Mouse (Mus musculus) MEL (cell line): Measurements from ENCODE around the gene Carnmt1. TPM values are rescaled to one million over a fixed set of nuclear protein-coding genes. Genes with fewer than 3 reads are reported as not detected.

Experiments
- DNase-seq: peaks from one replicate; pipeline ENCODE4 v3.0.0; 2011; ENCODE audit warnings: low read depth, low spot score
- H3K27ac ChIP-seq: 2 replicates; pipeline ENCODE4 v1.5.1; 2012; ENCODE audit warnings: low read depth, mild to moderate bottlenecking, control low read depth, low read length, moderate library complexity; ENCODE audit not compliant: control insufficient read depth
- H3K27me3 ChIP-seq, 2 experiments: fragments of 150-350 bp in 1 of 2; sonication (generic) in 1 of 2; 2 replicates each; pipeline ENCODE4 v1.6.1; 2012; ENCODE audit warnings: low read length in 2 of 2, mild to moderate bottlenecking in 2 of 2, improper control_type of control experiment in 1 of 2, moderate library complexity in 1 of 2; ENCODE audit not compliant: insufficient read depth in 2 of 2, control insufficient read depth in 1 of 2
- H3K36me3 ChIP-seq, 2 experiments: 2 replicates each; pipeline ENCODE4 v1.6.1; 2012 to 2014; ENCODE audit warnings: low read length in 2 of 2, improper control_type of control experiment in 1 of 2, inconsistent platforms in 1 of 2, mild to moderate bottlenecking in 1 of 2; ENCODE audit not compliant: insufficient read depth in 2 of 2, control insufficient read depth in 1 of 2
- H3K4me1 ChIP-seq, 2 experiments: fragments of 150-350 bp in 1 of 2; sonication (generic) in 1 of 2; 2 replicates each; pipeline ENCODE4 v1.6.1; 2012; ENCODE audit warnings: low read length in 2 of 2, improper control_type of control experiment in 1 of 2, mild to moderate bottlenecking in 1 of 2; ENCODE audit not compliant: insufficient read depth in 2 of 2, control insufficient read depth in 1 of 2
- H3K4me3 ChIP-seq, 2 experiments: fragments of 150-350 bp in 1 of 2; sonication (generic) in 1 of 2; 2 replicates each; pipeline ENCODE4 v1.5.1; 2012; ENCODE audit warnings: low read depth in 2 of 2, low read length in 2 of 2, mild to moderate bottlenecking in 2 of 2, moderate library complexity in 2 of 2, control low read depth in 1 of 2, improper control_type of control experiment in 1 of 2; ENCODE audit not compliant: control insufficient read depth in 1 of 2, insufficient read depth in 1 of 2
- H3K79me2 ChIP-seq: 2 replicates; pipeline ENCODE4 v1.6.1; 2012; ENCODE audit warnings: mild to moderate bottlenecking, low read length, moderate library complexity; ENCODE audit not compliant: control insufficient read depth, poor library complexity, insufficient read depth
- H3K9ac ChIP-seq: 2 replicates; pipeline ENCODE4 v1.6.1; 2012; ENCODE audit warnings: low read depth, mild to moderate bottlenecking, control low read depth, low read length, moderate library complexity; ENCODE audit not compliant: control insufficient read depth, poor library complexity, severe bottlenecking
- H3K9me3 ChIP-seq: fragments of 150-350 bp; sonication (generic); replicated peaks from 2 replicates; pipeline ENCODE4 v1.6.1; 2012; ENCODE audit warnings: mild to moderate bottlenecking, low read length, improper control_type of control experiment, moderate library complexity; ENCODE audit not compliant: insufficient read depth
- CHD1 ChIP-seq: IDR thresholded peaks from 2 replicates; pipeline ENCODE4 v1.6.1; 2012; ENCODE audit warnings: low read depth, mild to moderate bottlenecking, inconsistent platforms, low read length, improper control_type of control experiment
- CHD2 ChIP-seq: IDR thresholded peaks from 2 replicates; pipeline ENCODE4 v1.6.1; 2011; ENCODE audit warnings: low read length, improper control_type of control experiment
- E2F4 ChIP-seq: IDR thresholded peaks from 2 replicates; pipeline ENCODE4 v1.6.1; 2011; ENCODE audit warnings: low read depth, low read length, improper control_type of control experiment, borderline replicate concordance
- ELF1 ChIP-seq: IDR thresholded peaks from 2 replicates; pipeline ENCODE4 v1.6.1; 2014; ENCODE audit warnings: low read depth, mild to moderate bottlenecking, inconsistent platforms, low read length, improper control_type of control experiment, moderate library complexity
- EP300 ChIP-seq, 2 experiments: IDR thresholded peaks; 2 replicates each; pipeline ENCODE4 v1.6.1; 2011; ENCODE audit warnings: improper control_type of control experiment in 2 of 2, low read length in 2 of 2, low read depth in 1 of 2, mild to moderate bottlenecking in 1 of 2
- ETS1 ChIP-seq: IDR thresholded peaks from 2 replicates; pipeline ENCODE4 v1.6.1; 2012; ENCODE audit warnings: low read depth, mild to moderate bottlenecking, inconsistent platforms, low read length, improper control_type of control experiment, moderate library complexity
- GABPA ChIP-seq: IDR thresholded peaks from 2 replicates; pipeline ENCODE4 v1.6.1; 2012; ENCODE audit warnings: low read depth, mild to moderate bottlenecking, inconsistent platforms, low read length, improper control_type of control experiment, moderate library complexity
- GATA1 ChIP-seq: IDR thresholded peaks from 2 replicates; pipeline ENCODE4 v1.6.1; 2011; ENCODE audit warnings: low read depth, low read length, improper control_type of control experiment
- HCFC1 ChIP-seq: IDR thresholded peaks from 2 replicates; pipeline ENCODE4 v1.6.1; 2012; ENCODE audit warnings: low read depth, mild to moderate bottlenecking, inconsistent platforms, low read length, improper control_type of control experiment, moderate library complexity
- JUND ChIP-seq: IDR thresholded peaks from 2 replicates; pipeline ENCODE4 v1.6.1; 2011; ENCODE audit warnings: low read depth, mild to moderate bottlenecking, improper control_type of control experiment, low read length
- KAT2A ChIP-seq: conservative IDR thresholded peaks from 2 replicates; pipeline ENCODE4 v1.6.1; 2012; ENCODE audit warnings: low read depth, low read length, improper control_type of control experiment, inconsistent platforms
- MAFK ChIP-seq: IDR thresholded peaks from 2 replicates; pipeline ENCODE4 v1.6.1; 2011; ENCODE audit warnings: low read depth, mild to moderate bottlenecking, low read length, improper control_type of control experiment, borderline replicate concordance
- MAZ ChIP-seq: IDR thresholded peaks from 2 replicates; pipeline ENCODE4 v1.6.1; 2012; ENCODE audit warnings: low read depth, mild to moderate bottlenecking, inconsistent platforms, low read length, improper control_type of control experiment
- MYB ChIP-seq: IDR thresholded peaks from 2 replicates; pipeline ENCODE4 v1.6.1; 2011; ENCODE audit warnings: mild to moderate bottlenecking, low read depth, low read length, improper control_type of control experiment
- NELFE ChIP-seq: IDR thresholded peaks from 2 replicates; pipeline ENCODE4 v1.6.1; 2011; ENCODE audit warnings: low read depth, low read length, improper control_type of control experiment
- NRF1 ChIP-seq: IDR thresholded peaks from 2 replicates; pipeline ENCODE4 v1.6.1; 2014; ENCODE audit warnings: low read depth, mild to moderate bottlenecking, inconsistent platforms, low read length, improper control_type of control experiment, moderate library complexity; ENCODE audit not compliant: poor library complexity, insufficient read depth, severe bottlenecking
- POLR2A ChIP-seq, 2 experiments: IDR thresholded peaks; 2 replicates each; pipeline ENCODE4 v1.6.1; 2011 to 2012; ENCODE audit warnings: low read length in 2 of 2, mild to moderate bottlenecking in 2 of 2, control low read depth in 1 of 2, improper control_type of control experiment in 1 of 2, low read depth in 1 of 2, moderate library complexity in 1 of 2; ENCODE audit not compliant: control insufficient read depth in 1 of 2, insufficient read depth in 1 of 2, poor library complexity in 1 of 2
- POLR2AphosphoS2 ChIP-seq: IDR thresholded peaks from 2 replicates; pipeline ENCODE4 v1.6.1; 2011; ENCODE audit warnings: low read length, improper control_type of control experiment
- SIN3A ChIP-seq: IDR thresholded peaks from 2 replicates; pipeline ENCODE4 v1.6.1; 2012; ENCODE audit warnings: low read length, improper control_type of control experiment, inconsistent platforms
- TBP ChIP-seq: IDR thresholded peaks from 2 replicates; pipeline ENCODE4 v1.8.0; 2011; ENCODE audit warnings: low read depth, low read length, improper control_type of control experiment
- TCF12 ChIP-seq: IDR thresholded peaks from 2 replicates; pipeline ENCODE4 v1.6.1; 2014; ENCODE audit warnings: low read depth, mild to moderate bottlenecking, inconsistent platforms, low read length, improper control_type of control experiment, moderate library complexity
- USF2 ChIP-seq, 2 experiments: IDR thresholded peaks; 2 replicates each; pipeline ENCODE4 v1.6.1; 2011 to 2012; ENCODE audit warnings: improper control_type of control experiment in 2 of 2, low read length in 2 of 2, borderline replicate concordance in 1 of 2, inconsistent platforms in 1 of 2, low read depth in 1 of 2, mild to moderate bottlenecking in 1 of 2; ENCODE audit not compliant: insufficient read depth in 1 of 2
- ZMIZ1 ChIP-seq: IDR thresholded peaks from 2 replicates; pipeline ENCODE4 v1.6.1; 2012; ENCODE audit warnings: low read depth, mild to moderate bottlenecking, inconsistent platforms, low read length, improper control_type of control experiment, moderate library complexity
- polyA plus RNA-seq, 2 experiments: library from polyadenylated mRNA; stranded (reverse) in 1 of 2; unstranded in 1 of 2; fragments of >175 nt in 1 of 2; fragments of >200 nt in 1 of 2; gene quantifications; 2 replicates each; pipeline versions ENCODE4 v1.2.1 to v1.2.4; 2012; ENCODE audit warnings: low replicate concordance in 2 of 2, low read depth in 1 of 2; ENCODE audit not compliant: insufficient read length in 2 of 2, insufficient read depth in 1 of 2, missing spikeins in 1 of 2
- total RNA-seq: library from RNA; depleted of rRNA; stranded (reverse); fragments of 300-350 nt; gene quantifications from 2 replicates; pipeline ENCODE4 v1.2.3, GENCODE M21; 2012

Gene Carnmt1
- total and polyA plus RNA-seq, 3 experiments: 15.4 to 23.3 TPM; not detected in 1

- no peak for TF ChIP-seq MAZ
- TF ChIP-seq USF2 (IDR thresholded peaks at IDR 0.05; ENCODE audit: borderline replicate concordance in 1 of 2, insufficient read depth in 1 of 2, low read depth in 1 of 2, low read length in 2 of 2): no peak
- TF ChIP-seq, all 39 proteins: peak for 12
These were observed 39.4 kb upstream of the Carnmt1 start (continued) for GRCm38 (mm10) chr19:18631161-18631643.

GRCm38 (mm10) chr19:18631644-18632219, 38.8 kb upstream of the Carnmt1 start, which contains the start of the genes Ostf1 and Nmrk1:
Gene Ostf1 (minus strand): TSS chr19:18631823.
Gene Nmrk1 (plus strand): TSS chr19:18631950.
- no peaks in the 10 kb centered on the region for H3K27me3 ChIP-seq
- no peaks in the 10 kb centered on the region for H3K9me3 ChIP-seq
- DNase-seq: peak; percentile 92
- peaks cover 39% of the 10 kb centered on the region for H3K79me2 ChIP-seq
- 0 out of 2 replicates have a peak, but pooled peaks have one; percentile 8 for TF ChIP-seq NRF1
- TF ChIP-seq NELFE: peak; percentile 82
- TF ChIP-seq TBP: peak; percentile 78
- no peak for TF ChIP-seq CHD1
- no peak for TF ChIP-seq MAFK
- peak; percentile 75 to 87 for TF ChIP-seq POLR2A (IDR thresholded peaks at IDR 0.05; ENCODE audit: control insufficient read depth in 1 of 2, insufficient read depth in 1 of 2, low read depth in 1 of 2, low read length in 2 of 2, poor library complexity in 1 of 2)
- no peak for TF ChIP-seq JUND
- TF ChIP-seq ZMIZ1: peak; percentile 48
- TF ChIP-seq USF2 (IDR thresholded peaks at IDR 0.05; ENCODE audit: borderline replicate concordance in 1 of 2, insufficient read depth in 1 of 2, low read depth in 1 of 2, low read length in 2 of 2): no peak
- no peak for TF ChIP-seq GABPA
- no peak for TF ChIP-seq E2F4
- no peak for TF ChIP-seq POLR2AphosphoS2
- TF ChIP-seq MYB: no peak
- no peak for TF ChIP-seq HCFC1
- no peak for TF ChIP-seq EP300 (IDR thresholded peaks at IDR 0.05; ENCODE audit: low read depth in 1 of 2, low read length in 2 of 2)
- TF ChIP-seq KAT2A: no peak
- peak; percentile 82 for TF ChIP-seq ELF1
- no peak for TF ChIP-seq CHD2
- no peak for TF ChIP-seq TCF12
- no peak for TF ChIP-seq GATA1
- TF ChIP-seq ETS1: no peak
- peak; percentile 50 for TF ChIP-seq SIN3A
- peaks cover 0 to 13% of the 10 kb centered on the region in 2 experiments; a peak in 2 of 4 replicates for H3K36me3 ChIP-seq
- H3K4me1 ChIP-seq: peaks cover 4 to 19% of the 10 kb centered on the region in 2 experiments
- H3K27ac ChIP-seq: peak within 1 kb of the TSS; percentile 76
- peak within 1 kb of the TSS; percentile 65 for H3K9ac ChIP-seq
- peak within 1 kb of the TSS; percentile 62 to 100 for H3K4me3 ChIP-seq
